Mouse (Mus musculus) liver, postnatal 0 days (tissue): Measurements from ENCODE around the gene Igsf11.

Experiments
- CTCF ChIP-seq: sonication (generic); IDR thresholded peaks from 2 replicates; pipeline ENCODE4 v1.5.1; 2016; ENCODE audit warnings: antibody characterized with exemption, low read depth
- EP300 ChIP-seq: IDR thresholded peaks from 2 replicates; pipeline ENCODE4 v1.6.1; 2016; ENCODE audit warnings: antibody characterized with exemption, low read depth, mild to moderate bottlenecking

DNA sequence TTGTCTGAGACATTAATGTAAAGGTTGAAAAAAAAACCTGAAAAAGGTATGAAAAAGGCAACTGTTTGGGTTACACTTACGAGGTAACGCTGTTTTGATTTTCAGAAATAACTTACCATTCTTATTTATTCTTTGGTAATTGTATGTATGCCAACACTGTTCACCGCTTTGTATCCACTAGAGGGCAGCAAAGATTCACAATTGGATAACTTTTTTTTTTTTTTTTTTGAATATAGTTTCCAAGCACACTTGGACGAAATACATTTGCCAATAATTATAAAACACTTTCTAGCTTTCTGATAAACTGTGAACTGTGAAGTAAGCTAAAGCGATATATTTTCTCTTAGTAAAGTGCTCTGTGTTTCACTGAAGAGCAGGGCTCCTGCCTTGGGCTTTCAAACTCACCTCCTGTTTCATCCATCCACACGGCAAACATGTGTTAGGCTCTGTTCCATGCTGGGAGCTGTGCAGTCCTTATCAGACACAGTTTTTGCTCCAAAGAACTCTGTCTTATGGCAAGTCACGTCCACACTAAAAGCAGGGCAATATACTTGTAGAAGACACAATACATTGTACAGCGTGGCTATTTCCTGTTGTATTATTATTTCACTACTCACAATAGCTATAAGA, 34.2 kb upstream of the Igsf11 start:
- TF ChIP-seq CTCF: peak; percentile 65
- TF ChIP-seq EP300: no peak
